Mouse (Mus musculus): ENCODE measurements around the gene Fam43b. TPM values are rescaled to one million over a fixed set of nuclear protein-coding genes. Genes with fewer than 3 reads are reported as not detected.

Gene Fam43b
- polyA plus RNA-seq, 1 experiment from 2014 or later = 0.12 TPM

DNA sequence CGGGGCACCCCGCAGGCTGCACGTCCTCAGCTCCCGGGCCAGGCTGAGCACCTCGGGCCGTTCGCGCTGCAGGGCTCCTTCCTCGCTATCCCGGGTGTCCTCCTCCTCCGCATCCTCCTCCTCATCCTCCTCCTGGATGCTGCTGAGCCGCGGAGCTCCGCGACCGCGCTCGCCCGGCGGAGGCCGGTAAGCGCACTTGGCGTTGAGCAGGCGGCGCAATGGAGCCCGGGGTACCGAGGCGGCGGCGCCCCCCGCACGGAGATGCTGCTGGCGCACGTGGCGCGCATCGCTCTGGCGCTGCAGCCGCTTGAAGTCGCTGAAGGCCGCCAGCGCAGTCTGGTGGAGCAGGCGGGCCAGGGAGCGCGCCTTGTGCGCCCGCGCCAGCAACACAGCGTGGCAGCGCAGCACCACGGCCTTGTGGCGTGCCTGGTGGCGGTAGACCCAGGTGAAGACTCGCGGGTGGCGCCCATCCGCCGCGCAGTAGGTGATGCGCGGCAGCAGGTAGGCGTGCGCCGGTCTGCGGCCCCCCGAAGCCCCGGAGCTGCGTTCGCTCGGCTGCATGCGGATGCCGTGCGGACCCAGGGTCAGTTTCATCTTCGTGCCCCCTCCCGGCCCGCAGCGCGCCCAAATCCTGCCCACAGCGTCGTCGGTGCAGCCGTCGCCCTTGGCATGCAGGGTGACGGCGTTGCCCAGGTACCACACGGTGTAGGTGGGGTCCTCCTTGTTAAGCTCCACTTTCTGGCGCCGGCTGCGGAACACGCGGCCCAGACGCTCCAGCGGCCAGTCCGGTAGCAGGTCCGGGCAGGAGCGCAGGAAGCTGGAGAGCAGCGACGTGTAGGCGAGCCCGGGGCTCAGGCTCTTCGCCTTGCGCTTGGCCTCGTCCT is 999 bp downstream of the Fam43b start:
- Histone ChIP-seq H3K9ac (replicated peaks; ENCODE audit: low read length) (no peak overlapping the region; the same call in 1 of the 2 replicates), H3K9me3 (ENCODE audit: low read length) (no peaks in the 10 kb centered on the region), H3K4me1 (ENCODE audit: insufficient read depth, low read length) (peaks cover 21% of the 10 kb centered on the region), H3K4me3 (ENCODE audit: low read length) (peak overlapping the region; percentile 33), H3K27me3 (ENCODE audit: insufficient read depth, low read length) (peaks cover 66% of the 10 kb centered on the region), H3K4me2 (replicated peaks; ENCODE audit: low read depth, low read length) (peak overlapping the region; percentile 52), H3K36me3 (ENCODE audit: insufficient read depth, low read length) (no peaks in the 10 kb centered on the region), H3K27ac (ENCODE audit: low read length) (no peak overlapping the region)
- no peak for ATAC-seq (ENCODE audit: low FRiP score, low TSS enrichment)
- under 1% methylated on average over 98 of the region's 103 CpGs for WGBS

GRCm38 (mm10) chr4:138393703-138394102 is 2.6 kb downstream of the Fam43b start:
- Histone ChIP-seq H3K36me3 (ENCODE audit: insufficient read depth, low read length) (no peaks in the 10 kb centered on the region), H3K9me3 (ENCODE audit: low read length) (no peaks in the 10 kb centered on the region), H3K27me3 (ENCODE audit: insufficient read depth, low read length) (peaks cover 62% of the 10 kb centered on the region), H3K4me3 (ENCODE audit: low read length) (no peak overlapping the region), H3K4me2 (replicated peaks; ENCODE audit: low read depth, low read length) (no peak overlapping the region), H3K4me1 (ENCODE audit: insufficient read depth, low read length) (peaks cover 21% of the 10 kb centered on the region), H3K9ac (replicated peaks; ENCODE audit: low read length) (no peak overlapping the region), H3K27ac (ENCODE audit: low read length) (no peak overlapping the region)
- 59% methylated on average over 7 of the region's 7 CpGs for WGBS
- ATAC-seq (ENCODE audit: low FRiP score, low TSS enrichment) = no peak

DNA sequence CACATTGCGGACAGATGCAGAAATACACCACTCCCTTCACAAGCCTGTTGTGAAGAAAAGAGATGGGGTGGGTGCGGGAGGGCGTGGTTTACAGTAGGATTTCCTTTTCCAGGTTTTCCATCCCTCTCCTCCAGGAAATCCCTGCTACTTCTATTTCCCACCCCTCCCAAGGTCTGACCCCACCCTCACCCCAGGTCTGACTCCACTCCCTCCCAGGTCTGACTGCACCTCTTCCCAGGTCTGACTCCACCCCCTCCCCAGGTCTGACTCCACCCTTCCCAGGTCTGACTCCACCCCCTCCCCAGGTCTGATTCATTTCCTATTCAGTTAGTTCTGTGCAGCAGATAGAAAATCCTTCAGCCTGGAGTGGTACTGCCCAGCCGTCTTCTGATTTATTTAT is 12.5 kb downstream of the Fam43b start:
- no peak overlapping the region for H3K4me2 ChIP-seq (replicated peaks; ENCODE audit: low read depth, low read length)
- no peak for ATAC-seq (ENCODE audit: low FRiP score, low TSS enrichment)

DNA sequence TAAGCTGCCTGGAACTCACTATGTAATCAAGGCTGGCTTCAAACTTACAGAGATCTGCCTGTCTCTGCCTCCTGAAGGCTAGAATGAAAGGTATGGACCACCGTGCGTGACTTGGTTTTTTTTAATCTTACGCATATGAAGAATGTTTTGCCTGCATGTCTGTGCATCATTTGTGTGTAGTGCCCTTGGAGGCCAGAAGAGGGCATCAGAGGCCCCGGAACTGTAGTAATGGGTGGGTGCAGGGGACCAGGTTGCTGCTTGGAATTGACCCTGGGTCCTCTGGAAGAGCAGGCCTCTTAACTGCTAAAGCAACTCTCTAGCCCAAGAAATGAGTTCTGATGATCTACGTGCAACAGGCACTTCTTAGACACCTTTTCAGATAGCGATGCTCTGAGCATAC is 13.9 kb downstream of the Fam43b start:
- no peaks in the 10 kb centered on the region for H3K36me3 ChIP-seq (ENCODE audit: insufficient read depth, low read length)
- no peaks in the 10 kb centered on the region for H3K9me3 ChIP-seq (ENCODE audit: low read length)
- no peak overlapping the region for H3K27ac ChIP-seq (ENCODE audit: low read length)
- peaks cover 7% of the 10 kb centered on the region; the same call in 1 of the 2 replicates for H3K4me1 ChIP-seq (ENCODE audit: insufficient read depth, low read length)
- no peak for ATAC-seq (ENCODE audit: low FRiP score, low TSS enrichment)
- H3K27me3 ChIP-seq (ENCODE audit: insufficient read depth, low read length) = no peaks in the 10 kb centered on the region
- H3K9ac ChIP-seq (replicated peaks; ENCODE audit: low read length) = no peak overlapping the region
- H3K4me2 ChIP-seq (replicated peaks; ENCODE audit: low read depth, low read length) = no peak overlapping the region
- 74% methylated on average over 6 of the region's 6 CpGs for WGBS
- no peak overlapping the region for H3K4me3 ChIP-seq (ENCODE audit: low read length)

More for the DNA sequence above, 12.5 kb downstream of the Fam43b start:
- Histone ChIP-seq H3K4me3 (ENCODE audit: low read length) (no peak overlapping the region), H3K9ac (replicated peaks; ENCODE audit: low read length) (no peak overlapping the region), H3K36me3 (ENCODE audit: insufficient read depth, low read length) (no peaks in the 10 kb centered on the region), H3K9me3 (ENCODE audit: low read length) (no peaks in the 10 kb centered on the region), H3K27me3 (ENCODE audit: insufficient read depth, low read length) (no peaks in the 10 kb centered on the region), H3K27ac (ENCODE audit: low read length) (no peak overlapping the region), H3K4me1 (ENCODE audit: insufficient read depth, low read length) (peaks cover 7% of the 10 kb centered on the region; the same call in 1 of the 2 replicates)
- WGBS = 58% methylated on average over 4 of the region's 4 CpGs

DNA sequence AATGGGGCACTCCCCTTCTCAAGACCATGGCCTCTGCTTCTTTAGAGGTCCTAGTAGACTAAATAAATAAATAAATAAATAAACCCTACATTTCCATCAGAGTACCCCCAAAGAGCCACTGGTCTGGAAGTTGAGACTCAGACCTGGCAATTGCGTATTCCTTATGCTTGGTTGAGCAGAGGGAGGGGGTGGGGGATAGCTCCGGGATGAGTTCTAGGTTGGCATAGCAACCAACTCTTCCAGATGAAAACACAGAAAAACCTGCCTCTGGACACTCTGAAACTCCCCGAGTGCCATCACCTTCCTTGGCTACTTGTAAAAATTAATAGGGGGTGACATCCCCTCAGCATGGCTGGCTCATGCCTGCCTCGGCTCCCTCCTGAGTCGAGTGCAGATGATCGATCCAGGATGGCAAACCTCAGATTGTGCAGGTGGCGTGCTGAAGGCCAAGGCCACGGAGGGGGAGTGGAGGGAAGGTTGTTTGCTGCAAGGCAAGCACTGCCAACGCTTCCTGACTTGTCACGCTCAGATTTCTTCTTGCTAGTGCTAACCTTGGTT is 16.1 kb downstream of the Fam43b start:
- H3K27ac ChIP-seq (ENCODE audit: low read length) = no peak overlapping the region
- H3K9me3 ChIP-seq (ENCODE audit: low read length) = no peaks in the 10 kb centered on the region
- ATAC-seq (ENCODE audit: low FRiP score, low TSS enrichment) = no peak
- 29% methylated on average over 10 of the region's 10 CpGs for WGBS
- H3K4me2 ChIP-seq (replicated peaks; ENCODE audit: low read depth, low read length) = no peak overlapping the region
- peaks cover 7% of the 10 kb centered on the region; the same call in 1 of the 2 replicates for H3K4me1 ChIP-seq (ENCODE audit: insufficient read depth, low read length)
- no peak overlapping the region for H3K9ac ChIP-seq (replicated peaks; ENCODE audit: low read length)
- no peaks in the 10 kb centered on the region for H3K36me3 ChIP-seq (ENCODE audit: insufficient read depth, low read length)
- H3K4me3 ChIP-seq (ENCODE audit: low read length) = no peak overlapping the region
- no peaks in the 10 kb centered on the region for H3K27me3 ChIP-seq (ENCODE audit: insufficient read depth, low read length)

DNA sequence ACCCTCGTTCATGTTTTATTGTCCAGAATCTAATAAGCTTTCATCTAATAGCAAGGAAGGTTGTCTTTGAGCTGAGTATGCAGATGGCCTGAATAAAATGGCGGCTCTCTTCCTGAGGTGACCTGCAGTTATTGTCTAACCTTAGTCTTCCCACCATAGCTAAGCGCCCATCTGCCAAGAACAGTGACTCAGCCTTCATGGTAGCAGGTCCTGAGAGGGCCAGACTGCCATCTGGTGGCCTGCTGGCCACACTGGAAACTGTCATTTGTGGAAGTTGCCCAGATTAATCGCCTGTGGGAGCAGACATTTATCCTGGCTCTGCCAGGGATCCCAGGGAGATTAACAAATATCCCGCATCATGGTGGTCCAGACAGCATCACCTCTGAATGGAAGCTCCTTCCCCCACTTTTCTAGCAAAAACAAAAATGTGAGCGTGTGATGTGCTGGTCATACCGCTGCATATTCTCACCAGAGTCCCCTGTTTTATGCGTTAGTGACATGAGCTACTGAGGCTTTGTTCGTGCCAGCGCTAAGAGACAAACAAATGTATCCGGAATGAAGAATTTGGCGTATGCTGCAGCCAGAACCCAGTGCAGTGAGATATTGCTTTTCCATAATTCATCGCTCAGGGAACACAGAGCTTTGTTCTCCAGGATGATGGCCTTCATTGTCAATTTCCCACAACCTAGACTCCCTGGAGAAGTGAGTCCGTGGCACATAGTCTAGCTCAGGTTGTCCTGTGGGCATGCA is 17.1 kb downstream of the Fam43b start:
- 57% methylated on average over 14 of the region's 14 CpGs for WGBS
- Histone ChIP-seq H3K27ac (ENCODE audit: low read length) (no peak overlapping the region), H3K4me1 (ENCODE audit: insufficient read depth, low read length) (peaks cover 7% of the 10 kb centered on the region; the same call in 1 of the 2 replicates), H3K9me3 (ENCODE audit: low read length) (no peaks in the 10 kb centered on the region), H3K27me3 (ENCODE audit: insufficient read depth, low read length) (no peaks in the 10 kb centered on the region), H3K36me3 (ENCODE audit: insufficient read depth, low read length) (no peaks in the 10 kb centered on the region), H3K9ac (replicated peaks; ENCODE audit: low read length) (no peak overlapping the region), H3K4me2 (replicated peaks; ENCODE audit: low read depth, low read length) (no peak overlapping the region), H3K4me3 (ENCODE audit: low read length) (no peak overlapping the region)
- 0 out of 2 replicates have a peak, but pooled peaks have one; percentile 63 for ATAC-seq (ENCODE audit: low FRiP score, low TSS enrichment)

DNA sequence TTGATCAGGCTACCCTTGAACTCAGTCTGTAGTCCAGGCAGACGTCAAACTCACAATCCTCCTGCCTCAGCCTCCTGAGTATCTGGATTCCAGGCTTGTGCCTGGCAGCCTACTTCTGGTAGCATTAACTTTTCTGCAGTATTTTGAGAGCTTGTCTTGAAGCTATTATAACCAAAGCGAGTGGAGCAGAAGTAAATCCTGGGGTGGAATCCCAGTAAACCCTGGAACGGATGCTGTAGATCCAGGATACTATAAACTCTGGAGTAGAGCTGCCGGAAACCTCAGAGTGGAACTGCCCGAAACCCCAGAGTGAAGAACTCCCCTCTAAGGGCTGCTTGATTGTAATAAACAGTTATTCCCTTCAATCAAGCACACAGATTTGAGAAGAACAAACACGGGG is 18.8 kb downstream of the Fam43b start:
- no peaks in the 10 kb centered on the region for H3K9me3 ChIP-seq (ENCODE audit: low read length)
- H3K27me3 ChIP-seq (ENCODE audit: insufficient read depth, low read length) = no peaks in the 10 kb centered on the region
- H3K4me2 ChIP-seq (replicated peaks; ENCODE audit: low read depth, low read length) = no peak overlapping the region
- no peaks in the 10 kb centered on the region for H3K36me3 ChIP-seq (ENCODE audit: insufficient read depth, low read length)
- H3K4me3 ChIP-seq (ENCODE audit: low read length) = no peak overlapping the region
- H3K9ac ChIP-seq (replicated peaks; ENCODE audit: low read length) = no peak overlapping the region
- ATAC-seq (ENCODE audit: low FRiP score, low TSS enrichment) = no peak
- 49% methylated on average over 6 of the region's 6 CpGs for WGBS
- no peak overlapping the region for H3K27ac ChIP-seq (ENCODE audit: low read length)
- peaks cover 7% of the 10 kb centered on the region; the same call in 1 of the 2 replicates for H3K4me1 ChIP-seq (ENCODE audit: insufficient read depth, low read length)

DNA sequence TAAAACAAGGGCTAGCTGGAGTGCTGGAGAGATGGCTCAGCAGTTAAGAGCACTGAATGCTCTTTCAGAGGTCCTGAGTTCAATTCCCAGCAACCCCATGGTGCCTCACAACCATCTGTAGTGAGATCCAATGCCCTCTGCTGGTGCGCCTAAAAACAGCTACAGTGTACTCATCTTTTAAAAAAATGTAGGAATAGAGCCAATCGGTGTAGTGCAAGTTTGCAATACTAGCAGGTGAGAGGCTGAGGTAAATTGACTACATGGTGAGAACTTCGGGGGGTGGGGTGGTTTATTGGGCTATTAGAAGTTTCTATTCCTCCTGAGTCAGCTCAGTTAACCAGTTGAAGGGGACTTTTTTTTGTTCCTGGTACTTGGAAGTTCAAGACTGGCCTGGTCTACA is 21.2 kb downstream of the Fam43b start:
- H3K4me2 ChIP-seq (replicated peaks; ENCODE audit: low read depth, low read length) = no peak overlapping the region
- H3K4me1 ChIP-seq (ENCODE audit: insufficient read depth, low read length) = peaks cover 5% of the 10 kb centered on the region; the same call in 1 of the 2 replicates
- 77% methylated on average over 3 of the region's 3 CpGs for WGBS
- H3K36me3 ChIP-seq (ENCODE audit: insufficient read depth, low read length) = no peaks in the 10 kb centered on the region
- H3K9me3 ChIP-seq (ENCODE audit: low read length) = no peaks in the 10 kb centered on the region
- no peak overlapping the region for H3K4me3 ChIP-seq (ENCODE audit: low read length)
- no peaks in the 10 kb centered on the region for H3K27me3 ChIP-seq (ENCODE audit: insufficient read depth, low read length)
- H3K27ac ChIP-seq (ENCODE audit: low read length) = no peak overlapping the region
- H3K9ac ChIP-seq (replicated peaks; ENCODE audit: low read length) = no peak overlapping the region
- ATAC-seq (ENCODE audit: low FRiP score, low TSS enrichment) = no peak

DNA sequence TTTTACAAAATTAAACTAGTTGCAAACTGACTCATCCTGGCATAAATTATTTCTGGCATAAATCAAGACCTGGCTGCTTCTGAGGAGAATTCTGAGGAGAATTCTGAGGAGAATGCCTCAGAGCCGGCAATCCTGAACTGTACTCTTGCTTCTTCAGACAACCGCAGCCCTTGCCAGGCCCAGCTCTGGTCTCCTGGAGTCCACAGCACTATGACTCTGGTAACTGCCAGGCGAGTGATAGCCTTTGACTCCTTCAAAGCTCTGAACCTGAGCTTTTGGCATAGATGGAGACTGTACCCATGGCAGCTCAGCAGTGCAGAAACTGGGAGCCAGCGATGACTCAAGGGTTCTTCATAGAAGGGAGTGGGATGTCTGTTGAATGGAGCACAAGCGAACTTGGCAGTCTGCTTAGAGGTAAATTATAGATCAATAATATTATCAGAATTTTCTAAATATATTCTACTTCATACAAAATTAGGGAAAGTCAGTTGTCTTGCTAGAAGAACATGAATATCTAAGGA is 25.3 kb downstream of the Fam43b start:
- no peaks in the 10 kb centered on the region for H3K27me3 ChIP-seq (ENCODE audit: insufficient read depth, low read length)
- no peak for ATAC-seq (ENCODE audit: low FRiP score, low TSS enrichment)
- no peak overlapping the region for H3K4me3 ChIP-seq (ENCODE audit: low read length)
- no peak overlapping the region for H3K9ac ChIP-seq (replicated peaks; ENCODE audit: low read length)
- no peak overlapping the region for H3K27ac ChIP-seq (ENCODE audit: low read length)
- H3K4me2 ChIP-seq (replicated peaks; ENCODE audit: low read depth, low read length) = no peak overlapping the region
- 81% methylated on average over 5 of the region's 5 CpGs for WGBS
- peaks cover 11% of the 10 kb centered on the region for H3K4me1 ChIP-seq (ENCODE audit: insufficient read depth, low read length)
- no peaks in the 10 kb centered on the region for H3K36me3 ChIP-seq (ENCODE audit: insufficient read depth, low read length)
- no peaks in the 10 kb centered on the region for H3K9me3 ChIP-seq (ENCODE audit: low read length)

Measured in kidney, embryonic 16.5 days (tissue).